8 mouse cellular contexts compared by ENCODE assay signal in the genomic region with DNA sequence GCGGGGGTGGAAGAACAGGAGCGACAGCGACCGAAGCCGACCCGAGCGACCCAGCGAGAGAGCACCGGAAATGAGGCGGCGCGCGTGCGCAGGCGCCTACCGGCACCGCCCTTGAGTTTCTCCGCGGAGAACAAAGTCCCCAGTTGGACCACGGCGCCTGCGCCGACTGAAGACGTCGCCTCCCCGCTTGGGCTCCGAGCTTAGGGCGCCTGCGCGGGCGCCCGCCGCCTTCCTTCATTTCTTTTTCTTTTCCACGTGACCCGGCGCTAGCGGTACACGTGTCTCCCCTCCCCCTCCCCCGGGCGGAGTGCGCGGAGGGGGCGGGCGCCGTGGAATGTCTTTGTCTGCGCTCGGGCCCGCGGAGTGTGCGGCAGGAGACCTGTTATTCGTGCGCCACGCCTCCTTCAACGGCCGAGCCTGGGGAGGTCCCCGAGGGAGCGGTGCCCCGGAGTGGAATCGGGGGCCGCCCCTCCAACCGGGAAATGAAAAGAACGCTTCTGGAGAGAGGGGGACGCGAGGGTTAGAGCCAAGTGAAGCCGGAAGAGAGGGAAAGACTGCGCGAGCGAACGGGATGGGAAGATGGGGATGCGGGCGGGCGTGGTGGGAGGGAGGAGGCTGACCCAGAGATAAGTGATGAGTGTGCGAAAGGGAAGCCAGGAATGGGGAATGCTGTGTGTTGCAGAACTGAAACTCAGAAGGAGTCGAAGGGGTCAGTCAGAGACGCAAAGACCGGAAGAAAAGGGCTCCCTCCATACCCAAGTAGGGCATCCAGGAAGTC. TPM values are rescaled to one million over a fixed set of nuclear protein-coding genes. Genes with fewer than 3 reads are reported as not detected.
DNase-seq lines count a peak whose midpoint lies in the region; ATAC-seq lines count a peak whose summit lies in the region.

A gene (minus strand): TSS at position 72 of the 778 bp plus-strand sequence.

- DNase-seq in adipocyte (ENCODE audit: low spot score): peak; percentile 98
- DNase-seq in embryo, embryonic 10 days (ENCODE audit: low spot score): peak; percentile 96
- DNase-seq in gastrocnemius, postnatal 10 days: peak; percentile 97
- DNase-seq in induced T-regulatory cell, adult 2 months (ENCODE audit: low read depth): peak; percentile 100
- DNase-seq in left cerebral cortex, adult 9 months (ENCODE audit: low spot score in 2 of 2): peak; percentile 89 to 96
- DNase-seq in right cerebral cortex, postnatal 14 days: peak; percentile 96
- DNase-seq in urinary bladder, postnatal 36 days (ENCODE audit: low spot score in 2 of 2): peak; percentile 92 to 97

- peak; percentile 83 for ATAC-seq in megakaryocyte progenitor cell, adult 5-6 weeks (replicated peaks; ENCODE audit: poor library complexity)

RNA-seq across cellular contexts. Expression of the gene that starts here (rescaled TPM):
- total RNA-seq in gastrocnemius, postnatal 10 days (2021): 10 to 100 TPM; 47.0 to 58.8 TPM
- total RNA-seq in megakaryocyte progenitor cell, adult 5-6 weeks (2015): 104 and 118 TPM in 2 replicates
- total RNA-seq in megakaryocyte progenitor cell, adult 5-6 weeks (2017): 87.7 and 97.3 TPM in 2 replicates

Comparison
In these comparisons a context has a peak if more than half of its experiments do, and no peak if none do; other contexts are left out.
1. Peak in every context shown above with its lines: DNase-seq and ATAC-seq.